Mouse (Mus musculus): ENCODE data around the gene Uqcc1. TPM values are rescaled to one million over a fixed set of nuclear protein-coding genes. Genes with fewer than 3 reads are reported as not detected.
"Not testable (repeated sequence)": the region's sequence is repeated elsewhere in the genome, so short reads cannot be mapped to it uniquely, and the experiment has no call there.

Gene Uqcc1
- polyA plus RNA-seq, 1 experiment from 2014 or later, result 66.3 TPM

- H3K4me1 ChIP-seq (ENCODE audit: control insufficient read depth, insufficient read depth, low read length), result no peaks in the 10 kb centered on the region
- 85% methylated on average over 7 of the region's 7 CpGs for WGBS
- H3K27me3 ChIP-seq (ENCODE audit: control insufficient read depth, insufficient read depth, low read length), result no peaks in the 10 kb centered on the region
- no peaks in the 10 kb centered on the region for H3K9me3 ChIP-seq (ENCODE audit: control insufficient read depth, low read length)
- no peak overlapping the region for H3K4me3 ChIP-seq (ENCODE audit: low read length)
- H3K36me3 ChIP-seq (ENCODE audit: control insufficient read depth, insufficient read depth, low read length), result peaks cover 47% of the 10 kb centered on the region
- no peak overlapping the region for H3K9ac ChIP-seq (ENCODE audit: low read depth, low read length)
- no peak for ATAC-seq (ENCODE audit: low FRiP score, low TSS enrichment)
- H3K4me2 ChIP-seq (replicated peaks; ENCODE audit: low read depth, low read length), result no peak overlapping the region
- H3K27ac ChIP-seq (ENCODE audit: low read depth, low read length), result no peak overlapping the region
These were observed 80.0 kb downstream of the Uqcc1 start for GRCm38 (mm10) chr2:155850120-155850519.

- 63% methylated on average over 7 of the region's 7 CpGs for WGBS
- ATAC-seq (ENCODE audit: low FRiP score, low TSS enrichment), result no peak
- peaks cover 47% of the 10 kb centered on the region for H3K36me3 ChIP-seq (ENCODE audit: control insufficient read depth, insufficient read depth, low read length)
These were observed 80.6 kb downstream of the Uqcc1 start for GRCm38 (mm10) chr2:155849464-155849863.

GRCm38 (mm10) chr2:155848291-155848690 lies 81.8 kb downstream of the Uqcc1 start:
- Histone ChIP-seq H3K36me3 (ENCODE audit: control insufficient read depth, insufficient read depth, low read length) (peaks cover 42% of the 10 kb centered on the region), H3K27ac (ENCODE audit: low read depth, low read length) (no peak overlapping the region), H3K4me2 (replicated peaks; ENCODE audit: low read depth, low read length) (no peak overlapping the region), H3K9me3 (ENCODE audit: control insufficient read depth, low read length) (no peaks in the 10 kb centered on the region), H3K4me1 (ENCODE audit: control insufficient read depth, insufficient read depth, low read length) (no peaks in the 10 kb centered on the region), H3K9ac (ENCODE audit: low read depth, low read length) (no peak overlapping the region), H3K4me3 (ENCODE audit: low read length) (no peak overlapping the region), H3K27me3 (ENCODE audit: control insufficient read depth, insufficient read depth, low read length) (no peaks in the 10 kb centered on the region)
- no peak for ATAC-seq (ENCODE audit: low FRiP score, low TSS enrichment)
- 37% methylated on average over 6 of the region's 6 CpGs for WGBS

More at GRCm38 (mm10) chr2:155849464-155849863, 80.6 kb downstream of the Uqcc1 start:
- H3K4me3 ChIP-seq (ENCODE audit: low read length), result no peak overlapping the region
- no peaks in the 10 kb centered on the region for H3K27me3 ChIP-seq (ENCODE audit: control insufficient read depth, insufficient read depth, low read length)
- H3K4me2 ChIP-seq (replicated peaks; ENCODE audit: low read depth, low read length), result no peak overlapping the region
- H3K4me1 ChIP-seq (ENCODE audit: control insufficient read depth, insufficient read depth, low read length), result no peaks in the 10 kb centered on the region
- H3K9me3 ChIP-seq (ENCODE audit: control insufficient read depth, low read length), result no peaks in the 10 kb centered on the region
- H3K9ac ChIP-seq (ENCODE audit: low read depth, low read length), result no peak overlapping the region
- no peak overlapping the region for H3K27ac ChIP-seq (ENCODE audit: low read depth, low read length)

- H3K36me3 ChIP-seq (ENCODE audit: control insufficient read depth, insufficient read depth, low read length), result peaks cover 42% of the 10 kb centered on the region
- H3K4me1 ChIP-seq (ENCODE audit: control insufficient read depth, insufficient read depth, low read length), result no peaks in the 10 kb centered on the region
- H3K9ac ChIP-seq (ENCODE audit: low read depth, low read length), result no peak overlapping the region
- no peaks in the 10 kb centered on the region for H3K9me3 ChIP-seq (ENCODE audit: control insufficient read depth, low read length)
- H3K4me2 ChIP-seq (replicated peaks; ENCODE audit: low read depth, low read length), result no peak overlapping the region
- no peaks in the 10 kb centered on the region for H3K27me3 ChIP-seq (ENCODE audit: control insufficient read depth, insufficient read depth, low read length)
- no peak overlapping the region for H3K4me3 ChIP-seq (ENCODE audit: low read length)
- WGBS, result 47% methylated on average over 8 of the region's 8 CpGs
- ATAC-seq (ENCODE audit: low FRiP score, low TSS enrichment), result no peak
- H3K27ac ChIP-seq (ENCODE audit: low read depth, low read length), result no peak overlapping the region
These were observed 83.2 kb downstream of the Uqcc1 start for GRCm38 (mm10) chr2:155846930-155847329.

GRCm38 (mm10) chr2:155838961-155839360 lies 91.1 kb downstream of the Uqcc1 start:
- no peak overlapping the region for H3K4me2 ChIP-seq (replicated peaks; ENCODE audit: low read depth, low read length)
- H3K36me3 ChIP-seq (ENCODE audit: control insufficient read depth, insufficient read depth, low read length), result no peaks in the 10 kb centered on the region
- no peaks in the 10 kb centered on the region for H3K9me3 ChIP-seq (ENCODE audit: control insufficient read depth, low read length)
- H3K4me1 ChIP-seq (ENCODE audit: control insufficient read depth, insufficient read depth, low read length), result no peaks in the 10 kb centered on the region
- no peak overlapping the region for H3K27ac ChIP-seq (ENCODE audit: low read depth, low read length)
- WGBS, result 87% methylated on average over 4 of the region's 4 CpGs
- H3K27me3 ChIP-seq (ENCODE audit: control insufficient read depth, insufficient read depth, low read length), result no peaks in the 10 kb centered on the region
- ATAC-seq (ENCODE audit: low FRiP score, low TSS enrichment), result no peak
- no peak overlapping the region for H3K4me3 ChIP-seq (ENCODE audit: low read length)
- H3K9ac ChIP-seq (ENCODE audit: low read depth, low read length), result no peak overlapping the region

GRCm38 (mm10) chr2:155837961-155838360 lies 92.1 kb downstream of the Uqcc1 start:
- Histone ChIP-seq H3K9ac (ENCODE audit: low read depth, low read length) (no peak overlapping the region), H3K4me1 (ENCODE audit: control insufficient read depth, insufficient read depth, low read length) (no peaks in the 10 kb centered on the region), H3K27ac (ENCODE audit: low read depth, low read length) (no peak overlapping the region), H3K36me3 (ENCODE audit: control insufficient read depth, insufficient read depth, low read length) (no peaks in the 10 kb centered on the region), H3K27me3 (ENCODE audit: control insufficient read depth, insufficient read depth, low read length) (no peaks in the 10 kb centered on the region), H3K4me2 (replicated peaks; ENCODE audit: low read depth, low read length) (no peak overlapping the region), H3K9me3 (ENCODE audit: control insufficient read depth, low read length) (no peaks in the 10 kb centered on the region), H3K4me3 (ENCODE audit: low read length) (no peak overlapping the region)
- no peak for ATAC-seq (ENCODE audit: low FRiP score, low TSS enrichment)
- 57% methylated on average over 3 of the region's 3 CpGs for WGBS

- Histone ChIP-seq H3K27me3 (ENCODE audit: control insufficient read depth, insufficient read depth, low read length) (no peaks in the 10 kb centered on the region), H3K36me3 (ENCODE audit: control insufficient read depth, insufficient read depth, low read length) (no peaks in the 10 kb centered on the region), H3K27ac (ENCODE audit: low read depth, low read length) (no peak within 1 kb of the TSS), H3K4me1 (ENCODE audit: control insufficient read depth, insufficient read depth, low read length) (no peaks in the 10 kb centered on the region), H3K9me3 (ENCODE audit: control insufficient read depth, low read length) (no peaks in the 10 kb centered on the region), H3K9ac (ENCODE audit: low read depth, low read length) (no peak within 1 kb of the TSS), H3K4me3 (ENCODE audit: low read length) (no peak within 1 kb of the TSS), H3K4me2 (replicated peaks; ENCODE audit: low read depth, low read length) (no peak within 1 kb of the TSS)
- WGBS, result 70% methylated on average over 9 of the region's 9 CpGs
- no peak for ATAC-seq (ENCODE audit: low FRiP score, low TSS enrichment)
These were observed 95.4 kb downstream of the Uqcc1 start, which contains the start of gene Fam83c for GRCm38 (mm10) chr2:155834732-155835131. Gene Fam83c, minus strand, starts transcription at chr2:155834854.

- H3K4me1 ChIP-seq (ENCODE audit: control insufficient read depth, insufficient read depth, low read length); H3K4me2 ChIP-seq (replicated peaks; ENCODE audit: low read depth, low read length); ATAC-seq (ENCODE audit: low FRiP score, low TSS enrichment); H3K27ac ChIP-seq (ENCODE audit: low read depth, low read length); H3K9me3 ChIP-seq (ENCODE audit: control insufficient read depth, low read length); H3K9ac ChIP-seq (ENCODE audit: low read depth, low read length); H3K36me3 ChIP-seq (ENCODE audit: control insufficient read depth, insufficient read depth, low read length); H3K27me3 ChIP-seq (ENCODE audit: control insufficient read depth, insufficient read depth, low read length); H3K4me3 ChIP-seq (ENCODE audit: low read length): not testable (repeated sequence)
- WGBS, result 71% methylated on average over 1 of the region's 1 CpGs
These were observed 98.0 kb downstream of the Uqcc1 start for GRCm38 (mm10) chr2:155832087-155832486.

GRCm38 (mm10) chr2:155831302-155831701 lies 98.8 kb downstream of the Uqcc1 start:
- Histone ChIP-seq H3K27me3 (ENCODE audit: control insufficient read depth, insufficient read depth, low read length) (no peaks in the 10 kb centered on the region), H3K27ac (ENCODE audit: low read depth, low read length) (no peak overlapping the region), H3K36me3 (ENCODE audit: control insufficient read depth, insufficient read depth, low read length) (no peaks in the 10 kb centered on the region), H3K9ac (ENCODE audit: low read depth, low read length) (no peak overlapping the region), H3K4me2 (replicated peaks; ENCODE audit: low read depth, low read length) (no peak overlapping the region), H3K9me3 (ENCODE audit: control insufficient read depth, low read length) (no peaks in the 10 kb centered on the region), H3K4me3 (ENCODE audit: low read length) (no peak overlapping the region), H3K4me1 (ENCODE audit: control insufficient read depth, insufficient read depth, low read length) (peaks cover 4% of the 10 kb centered on the region; the same call in 1 of the 2 replicates)
- 61% methylated on average over 9 of the region's 9 CpGs for WGBS
- no peak for ATAC-seq (ENCODE audit: low FRiP score, low TSS enrichment)

Measured in kidney, embryonic 14.5 days (tissue).